Mouse (Mus musculus): ENCODE measurements around the gene Sec31a.

DNA sequence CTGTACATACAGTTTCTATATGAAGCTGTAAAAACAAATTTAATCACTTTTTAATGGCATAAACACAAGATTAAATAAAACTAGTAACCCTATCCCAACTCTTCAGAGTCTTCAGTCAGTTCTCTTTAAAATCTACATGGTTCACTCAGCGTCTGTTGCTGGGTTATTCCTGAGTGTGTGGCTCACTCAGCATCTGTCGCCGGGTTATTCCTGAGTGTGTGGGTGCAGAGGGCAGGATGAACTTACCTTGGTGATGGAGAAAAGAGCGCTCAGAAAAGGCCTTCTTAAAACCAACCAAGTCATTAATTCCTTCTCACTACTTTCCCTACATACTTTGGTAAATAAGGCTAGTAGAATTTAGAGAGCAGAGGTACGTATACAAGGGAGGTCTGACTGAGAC lies 37.8 kb downstream of the Sec31a start:
- TF ChIP-seq CTCF (conservative IDR thresholded peaks at IDR 0.05; ENCODE audit: insufficient read depth, insufficient read length, low read depth, low read length) (no peak), POLR2A (IDR thresholded peaks at IDR 0.05; ENCODE audit: low read depth, low read length) (no peak)

Data from kidney, adult 2 months (tissue).